In genomic region chr1:133609771-133610502, GRCm38 (mm10) we compare ENCODE assay signal across 8 mouse cellular contexts. TPM values are rescaled to one million over a fixed set of nuclear protein-coding genes. Genes with fewer than 3 reads are reported as not detected.
DNase-seq lines count a peak whose midpoint lies in the region; ATAC-seq lines count a peak whose summit lies in the region.

Gene Snrpe (minus strand): TSS chr1:133610291.

- no peaks in the 10 kb centered on the region for H3K4me1 ChIP-seq in hindbrain, embryonic 11.5 days (replicated peaks; ENCODE audit: control insufficient read depth, insufficient read depth, low read length)

- H3K36me3 ChIP-seq in hindbrain, embryonic 11.5 days (ENCODE audit: control insufficient read depth, insufficient read depth, low read length), result peaks cover 6% of the 10 kb centered on the region; the same call in 1 of the 2 replicates

- peak within 1 kb of the TSS; percentile 57 for H3K4me2 ChIP-seq in hindbrain, embryonic 11.5 days (replicated peaks; ENCODE audit: low read depth, low read length)

- no peaks in the 10 kb centered on the region for H3K27me3 ChIP-seq in hindbrain, embryonic 11.5 days (ENCODE audit: control insufficient read depth, insufficient read depth, low read length)

- peak within 1 kb of the TSS; percentile 93 for H3K9ac ChIP-seq in hindbrain, embryonic 11.5 days (ENCODE audit: low read depth, low read length)

- peak; percentile 97 for DNase-seq in Muller cell, postnatal 12 days (ENCODE audit: inconsistent ontology term)
- peak; percentile 97 for DNase-seq in cerebellum, adult 9-11 months
- peak; percentile 91 to 97 for DNase-seq in frontal cortex, adult 2 months (ENCODE audit: extremely low spot score in 1 of 2, low spot score in 1 of 2)
- peak; percentile 99 for DNase-seq in hindbrain, embryonic 11.5 days (ENCODE audit: low spot score)
- peak; percentile 97 for DNase-seq in layer of hippocampus, postnatal 10 days (ENCODE audit: low spot score in 2 of 2)
- DNase-seq in lung, postnatal 10 days, result peak; percentile 98
- peak; percentile 96 for DNase-seq in ovary, postnatal 36 days (ENCODE audit: low spot score)
- DNase-seq in thymus, postnatal 25 days, result peak; percentile 98

- H3K4me3 ChIP-seq in hindbrain, embryonic 11.5 days (ENCODE audit: low read depth, low read length), result peak within 1 kb of the TSS; percentile 93

- H3K9me3 ChIP-seq in hindbrain, embryonic 11.5 days (ENCODE audit: control insufficient read depth, low read length), result no peaks in the 10 kb centered on the region

- under 1% methylated on average over 73 of the region's 73 CpGs for WGBS in hindbrain, embryonic 11.5 days

- ATAC-seq in hindbrain, embryonic 11.5 days (ENCODE audit: low FRiP score), result peak; percentile 96

- H3K27ac ChIP-seq in hindbrain, embryonic 11.5 days (ENCODE audit: low read depth, low read length), result peak within 1 kb of the TSS; percentile 90

RNA-seq across cellular contexts. Expression of gene Snrpe, which starts in this region (rescaled TPM):
- 116 and 124 TPM in 2 replicates for polyA plus RNA-seq in frontal cortex, adult 2 months (2012; rRNA removed)
- 725 and 781 TPM in 2 replicates for polyA plus RNA-seq in hindbrain, embryonic 11.5 days (2014; fragmentation: Nextera tagmentation; extraction: Ambion mirVana)
- 100 to 1,000 TPM in 1 of 2 experiments, 10 to 100 TPM in 1; 97.8 to 112 TPM for total RNA-seq in layer of hippocampus, postnatal 10 days (2021)

Comparison
In these comparisons a context has a peak if more than half of its experiments do, and no peak if none do; other contexts are left out.
1. Peak in every context shown above with its lines: DNase-seq, ATAC-seq, H3K4me3 ChIP-seq and H3K27ac ChIP-seq.